Mouse (Mus musculus): ENCODE results near the gene Loxl3. TPM values are rescaled to one million over a fixed set of nuclear protein-coding genes. Genes with fewer than 3 reads are reported as not detected.

Gene Loxl3
- polyA plus RNA-seq, 1 experiment from 2014 or later: 8.3 TPM

GRCm38 (mm10) chr6:83054074-83054851 lies 20.3 kb downstream of the Loxl3 start, which contains the start of gene Aup1:
Gene Aup1 (plus strand): TSS chr6:83054521.
- Histone ChIP-seq H3K9me3 (replicated peaks; ENCODE audit: control insufficient read depth, low read length) (no peaks in the 10 kb centered on the region), H3K36me3 (ENCODE audit: control insufficient read depth, insufficient read depth) (peaks cover 30% of the 10 kb centered on the region), H3K9ac (ENCODE audit: low read length) (peak within 1 kb of the TSS; percentile 88), H3K27ac (ENCODE audit: low read length) (peak within 1 kb of the TSS; percentile 89), H3K27me3 (ENCODE audit: control insufficient read depth, insufficient read depth, low read length) (no peaks in the 10 kb centered on the region; the same call in 1 of the 2 replicates), H3K4me1 (ENCODE audit: control insufficient read depth, insufficient read depth, low read length) (peaks cover 22% of the 10 kb centered on the region), H3K4me3 (ENCODE audit: low read length) (peak within 1 kb of the TSS; percentile 73), H3K4me2 (ENCODE audit: low read depth, low read length) (peak within 1 kb of the TSS; percentile 96)
- under 1% methylated on average over 64 of the region's 64 CpGs for WGBS
- peak; percentile 95 for ATAC-seq (replicated peaks; ENCODE audit: extremely low read depth, insufficient read depth, low FRiP score)

- under 1% methylated on average over 50 of the region's 50 CpGs for WGBS
- H3K9ac ChIP-seq (ENCODE audit: low read length): peak within 1 kb of the TSS; percentile 88
- peak; percentile 37 for ATAC-seq (replicated peaks; ENCODE audit: extremely low read depth, insufficient read depth, low FRiP score)
- H3K4me1 ChIP-seq (ENCODE audit: control insufficient read depth, insufficient read depth, low read length): peaks cover 22% of the 10 kb centered on the region
- H3K9me3 ChIP-seq (replicated peaks; ENCODE audit: control insufficient read depth, low read length): no peaks in the 10 kb centered on the region
- peaks cover under 1% of the 10 kb centered on the region; the same call in 1 of the 2 replicates for H3K27me3 ChIP-seq (ENCODE audit: control insufficient read depth, insufficient read depth, low read length)
- peak within 1 kb of the TSS; percentile 96 for H3K4me2 ChIP-seq (ENCODE audit: low read depth, low read length)
- peaks cover 30% of the 10 kb centered on the region for H3K36me3 ChIP-seq (ENCODE audit: control insufficient read depth, insufficient read depth)
- H3K4me3 ChIP-seq (ENCODE audit: low read length): peak within 1 kb of the TSS; percentile 73
- peak within 1 kb of the TSS; percentile 89 for H3K27ac ChIP-seq (ENCODE audit: low read length)
Observed at GRCm38 (mm10) chr6:83054871-83055431, 21.0 kb downstream of the Loxl3 start, which contains the start of gene Htra2. Gene Htra2 (minus strand): TSS chr6:83055273.

GRCm38 (mm10) chr6:83057790-83058189 lies 23.8 kb downstream of the Loxl3 start, which contains the start of gene Dqx1:
Gene Dqx1 (plus strand): TSS chr6:83057844.
- ATAC-seq (replicated peaks; ENCODE audit: extremely low read depth, insufficient read depth, low FRiP score): no peak

GRCm38 (mm10) chr6:83058725-83059124 lies 24.8 kb downstream of the Loxl3 start:
- WGBS: 77% methylated on average over 2 of the region's 2 CpGs
- H3K4me1 ChIP-seq (ENCODE audit: control insufficient read depth, insufficient read depth, low read length): peaks cover 9% of the 10 kb centered on the region
- H3K4me2 ChIP-seq (ENCODE audit: low read depth, low read length): no peak overlapping the region
- no peaks in the 10 kb centered on the region for H3K9me3 ChIP-seq (replicated peaks; ENCODE audit: control insufficient read depth, low read length)
- no peak overlapping the region for H3K9ac ChIP-seq (ENCODE audit: low read length)
- peaks cover 34% of the 10 kb centered on the region for H3K27me3 ChIP-seq (ENCODE audit: control insufficient read depth, insufficient read depth, low read length)
- no peak for ATAC-seq (replicated peaks; ENCODE audit: extremely low read depth, insufficient read depth, low FRiP score)
- H3K36me3 ChIP-seq (ENCODE audit: control insufficient read depth, insufficient read depth): peaks cover 16% of the 10 kb centered on the region
- H3K4me3 ChIP-seq (ENCODE audit: low read length): no peak overlapping the region
- no peak overlapping the region for H3K27ac ChIP-seq (ENCODE audit: low read length)

More at GRCm38 (mm10) chr6:83057790-83058189, 23.8 kb downstream of the Loxl3 start, which contains the start of gene Dqx1:
- no peak within 1 kb of the TSS for H3K27ac ChIP-seq (ENCODE audit: low read length)
- no peak within 1 kb of the TSS for H3K4me2 ChIP-seq (ENCODE audit: low read depth, low read length)
- peaks cover 25% of the 10 kb centered on the region for H3K27me3 ChIP-seq (ENCODE audit: control insufficient read depth, insufficient read depth, low read length)
- 55% methylated on average over 3 of the region's 3 CpGs for WGBS
- no peaks in the 10 kb centered on the region for H3K9me3 ChIP-seq (replicated peaks; ENCODE audit: control insufficient read depth, low read length)
- no peak within 1 kb of the TSS for H3K9ac ChIP-seq (ENCODE audit: low read length)
- H3K36me3 ChIP-seq (ENCODE audit: control insufficient read depth, insufficient read depth): peaks cover 16% of the 10 kb centered on the region
- H3K4me3 ChIP-seq (ENCODE audit: low read length): no peak within 1 kb of the TSS
- peaks cover 17% of the 10 kb centered on the region for H3K4me1 ChIP-seq (ENCODE audit: control insufficient read depth, insufficient read depth, low read length)

GRCm38 (mm10) chr6:83065995-83066394 lies 32.0 kb downstream of the Loxl3 start:
- no peak overlapping the region for H3K27ac ChIP-seq (ENCODE audit: low read length)
- 37% methylated on average over 8 of the region's 8 CpGs for WGBS
- no peak overlapping the region for H3K4me2 ChIP-seq (ENCODE audit: low read depth, low read length)
- no peaks in the 10 kb centered on the region for H3K9me3 ChIP-seq (replicated peaks; ENCODE audit: control insufficient read depth, low read length)
- peaks cover 95% of the 10 kb centered on the region for H3K27me3 ChIP-seq (ENCODE audit: control insufficient read depth, insufficient read depth, low read length)
- no peak overlapping the region for H3K9ac ChIP-seq (ENCODE audit: low read length)
- peaks cover 9% of the 10 kb centered on the region; the same call in 1 of the 2 replicates for H3K4me1 ChIP-seq (ENCODE audit: control insufficient read depth, insufficient read depth, low read length)
- no peak overlapping the region for H3K4me3 ChIP-seq (ENCODE audit: low read length)
- ATAC-seq (replicated peaks; ENCODE audit: extremely low read depth, insufficient read depth, low FRiP score): no peak
- no peaks in the 10 kb centered on the region for H3K36me3 ChIP-seq (ENCODE audit: control insufficient read depth, insufficient read depth)

- Histone ChIP-seq H3K9me3 (replicated peaks; ENCODE audit: control insufficient read depth, low read length) (no peaks in the 10 kb centered on the region), H3K4me3 (ENCODE audit: low read length) (no peak overlapping the region), H3K4me1 (ENCODE audit: control insufficient read depth, insufficient read depth, low read length) (peaks cover 12% of the 10 kb centered on the region; the same call in 1 of the 2 replicates), H3K36me3 (ENCODE audit: control insufficient read depth, insufficient read depth) (no peaks in the 10 kb centered on the region), H3K27me3 (ENCODE audit: control insufficient read depth, insufficient read depth, low read length) (peaks cover 96% of the 10 kb centered on the region), H3K9ac (ENCODE audit: low read length) (no peak overlapping the region), H3K4me2 (ENCODE audit: low read depth, low read length) (no peak overlapping the region), H3K27ac (ENCODE audit: low read length) (no peak overlapping the region)
- WGBS: 26% methylated on average over 6 of the region's 6 CpGs
- ATAC-seq (replicated peaks; ENCODE audit: extremely low read depth, insufficient read depth, low FRiP score): no peak
Observed at GRCm38 (mm10) chr6:83066441-83066840, 32.5 kb downstream of the Loxl3 start.

GRCm38 (mm10) chr6:83068221-83068620 lies 34.2 kb downstream of the Loxl3 start:
- Histone ChIP-seq H3K4me1 (ENCODE audit: control insufficient read depth, insufficient read depth, low read length) (peaks cover 12% of the 10 kb centered on the region; the same call in 1 of the 2 replicates), H3K9me3 (replicated peaks; ENCODE audit: control insufficient read depth, low read length) (no peaks in the 10 kb centered on the region), H3K9ac (ENCODE audit: low read length) (no peak overlapping the region), H3K36me3 (ENCODE audit: control insufficient read depth, insufficient read depth) (no peaks in the 10 kb centered on the region), H3K4me2 (ENCODE audit: low read depth, low read length) (peak overlapping the region; percentile 56), H3K4me3 (ENCODE audit: low read length) (peak overlapping the region; percentile 29), H3K27me3 (ENCODE audit: control insufficient read depth, insufficient read depth, low read length) (peaks cover 95% of the 10 kb centered on the region), H3K27ac (ENCODE audit: low read length) (no peak overlapping the region)
- ATAC-seq (replicated peaks; ENCODE audit: extremely low read depth, insufficient read depth, low FRiP score): no peak
- 9% methylated on average over 8 of the region's 8 CpGs for WGBS

GRCm38 (mm10) chr6:83068706-83069487 lies 34.9 kb downstream of the Loxl3 start:
- H3K4me2 ChIP-seq (ENCODE audit: low read depth, low read length): peak overlapping the region; percentile 56
- WGBS: 1% methylated on average over 77 of the region's 81 CpGs
- no peaks in the 10 kb centered on the region for H3K36me3 ChIP-seq (ENCODE audit: control insufficient read depth, insufficient read depth)
- H3K4me1 ChIP-seq (ENCODE audit: control insufficient read depth, insufficient read depth, low read length): peaks cover 12% of the 10 kb centered on the region; the same call in 1 of the 2 replicates
- H3K4me3 ChIP-seq (ENCODE audit: low read length): peak overlapping the region; percentile 29
- H3K27me3 ChIP-seq (ENCODE audit: control insufficient read depth, insufficient read depth, low read length): peaks cover 95% of the 10 kb centered on the region
- no peak overlapping the region for H3K27ac ChIP-seq (ENCODE audit: low read length)
- no peak overlapping the region for H3K9ac ChIP-seq (ENCODE audit: low read length)
- ATAC-seq (replicated peaks; ENCODE audit: extremely low read depth, insufficient read depth, low FRiP score): no peak
- H3K9me3 ChIP-seq (replicated peaks; ENCODE audit: control insufficient read depth, low read length): no peaks in the 10 kb centered on the region

Measured in heart, embryonic 16.5 days (tissue).